Mouse (Mus musculus) adipocyte (in vitro differentiated cells): ENCODE data around the gene Sgcd.

ENCODE experiments used
- DNase-seq: peaks from one replicate; pipeline ENCODE4 v3.0.0-alpha.2; 2016; ENCODE audit warnings: low spot score

Gene Sgcd

GRCm38 (mm10) chr11:47988697-47989533, at the start of gene Sgcd:
Gene Sgcd (minus strand): TSS chr11:47988969.
- no peak for DNase-seq

- no peak for DNase-seq
Observed at GRCm38 (mm10) chr11:48038051-48038450, 49.3 kb upstream of the Sgcd start.

- no peak for DNase-seq
Observed at GRCm38 (mm10) chr11:48012836-48013235, 24.1 kb upstream of the Sgcd start.

GRCm38 (mm10) chr11:47988333-47988696, 454 bp downstream of the Sgcd start:
- no peak for DNase-seq

GRCm38 (mm10) chr11:47987893-47988267, 889 bp downstream of the Sgcd start:
- no peak for DNase-seq

GRCm38 (mm10) chr11:47987251-47987892, 1.4 kb downstream of the Sgcd start:
- DNase-seq: no peak

- no peak for DNase-seq
Observed at GRCm38 (mm10) chr11:47982152-47982551, 6.6 kb downstream of the Sgcd start.

GRCm38 (mm10) chr11:47981108-47981507, 7.7 kb downstream of the Sgcd start:
- DNase-seq: no peak

- no peak for DNase-seq
Observed at GRCm38 (mm10) chr11:47953291-47953690, 35.5 kb downstream of the Sgcd start.

GRCm38 (mm10) chr11:47952366-47952765, 36.4 kb downstream of the Sgcd start:
- no peak for DNase-seq

GRCm38 (mm10) chr11:47939795-47940194, 49.0 kb downstream of the Sgcd start:
- DNase-seq: no peak

- no peak for DNase-seq
Observed at GRCm38 (mm10) chr11:47917616-47918015, 71.2 kb downstream of the Sgcd start.

GRCm38 (mm10) chr11:47891617-47892172, 97.1 kb downstream of the Sgcd start:
- no peak for DNase-seq

- no peak for DNase-seq
Observed at GRCm38 (mm10) chr11:47890315-47890714, 98.5 kb downstream of the Sgcd start.

GRCm38 (mm10) chr11:47885310-47885709, 103.5 kb downstream of the Sgcd start:
- no peak for DNase-seq

- no peak for DNase-seq
Observed at GRCm38 (mm10) chr11:47883545-47883944, 105.2 kb downstream of the Sgcd start.

- DNase-seq: no peak
Observed at GRCm38 (mm10) chr11:47876633-47877170, 112.1 kb downstream of the Sgcd start.

GRCm38 (mm10) chr11:47845894-47846293, 142.9 kb downstream of the Sgcd start:
- DNase-seq: no peak

GRCm38 (mm10) chr11:47833283-47833682, 155.5 kb downstream of the Sgcd start:
- DNase-seq: no peak

- no peak for DNase-seq
Observed at GRCm38 (mm10) chr11:47810307-47810706, 178.5 kb downstream of the Sgcd start.

- DNase-seq: no peak
Observed at GRCm38 (mm10) chr11:47804101-47804715, 184.6 kb downstream of the Sgcd start.

GRCm38 (mm10) chr11:47777916-47778226, 210.9 kb downstream of the Sgcd start:
- no peak for DNase-seq
